Mouse (Mus musculus): ENCODE data around the gene Usp24. TPM values are rescaled to one million over a fixed set of nuclear protein-coding genes. Genes with fewer than 3 reads are reported as not detected.

Gene Usp24
- total and polyA plus RNA-seq, 3 experiments, result 27.0 to 40.8 (median 31.9) TPM

DNA sequence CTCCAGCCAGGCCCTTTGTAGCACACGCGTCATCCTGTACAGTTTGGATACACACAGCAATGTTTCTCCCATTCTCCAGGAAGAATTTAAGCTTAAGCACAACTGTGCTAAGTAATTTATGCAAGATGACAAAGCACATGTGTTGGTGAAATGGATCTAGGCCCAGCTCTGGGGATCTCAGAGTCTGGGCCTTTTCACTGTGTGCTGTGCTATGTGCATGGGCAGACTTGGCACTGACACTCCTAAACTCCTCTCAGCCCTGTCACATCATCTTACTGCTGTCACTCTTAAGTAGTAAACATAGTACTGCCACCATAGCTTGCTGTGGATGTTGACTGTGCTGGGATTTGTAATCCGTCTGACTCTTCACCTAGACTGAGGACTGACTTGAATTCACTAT is 106.6 kb downstream of the Usp24 start:
- Histone ChIP-seq H3K36me3 (ENCODE audit: control insufficient read depth in 1 of 2, insufficient read depth in 2 of 2, low read length in 2 of 2) (peaks cover 0 to 27% of the 10 kb centered on the region in 2 experiments; a peak in 2 of 4 replicates), H3K4me1 (ENCODE audit: control insufficient read depth in 1 of 2, insufficient read depth in 2 of 2, low read length in 2 of 2) (no peaks in the 10 kb centered on the region), H3K27me3 (ENCODE audit: control insufficient read depth in 1 of 2, insufficient read depth in 2 of 2, low read length in 2 of 2) (no peaks in the 10 kb centered on the region), H3K4me3 (ENCODE audit: control insufficient read depth in 1 of 2, insufficient read depth in 1 of 2, low read depth in 2 of 2, low read length in 2 of 2) (no peak overlapping the region), H3K9me3 (replicated peaks; ENCODE audit: insufficient read depth, low read length) (no peaks in the 10 kb centered on the region), H3K79me2 (ENCODE audit: control insufficient read depth, insufficient read depth, low read length, poor library complexity) (no peaks in the 10 kb centered on the region), H3K27ac (ENCODE audit: control insufficient read depth, low read depth, low read length) (no peak overlapping the region), H3K9ac (ENCODE audit: control insufficient read depth, low read depth, low read length, poor library complexity, severe bottlenecking) (no peak overlapping the region)
- TF ChIP-seq ELF1 (IDR thresholded peaks at IDR 0.05; ENCODE audit: low read depth, low read length), result no peak
- no peak for TF ChIP-seq MAZ (IDR thresholded peaks at IDR 0.05; ENCODE audit: low read depth, low read length)
- no peak for TF ChIP-seq SMC3 (IDR thresholded peaks at IDR 0.05; ENCODE audit: low read depth, low read length)
- no peak for TF ChIP-seq NRF1 (IDR thresholded peaks at IDR 0.05; ENCODE audit: insufficient read depth, low read depth, low read length, poor library complexity, severe bottlenecking)
- TF ChIP-seq USF2 (IDR thresholded peaks at IDR 0.05; ENCODE audit: borderline replicate concordance in 1 of 2, insufficient read depth in 1 of 2, low read depth in 1 of 2, low read length in 2 of 2), result no peak
- no peak for TF ChIP-seq ZKSCAN1 (IDR thresholded peaks at IDR 0.05; ENCODE audit: low read depth, low read length)
- no peak for DNase-seq (ENCODE audit: low read depth, low spot score)

DNA sequence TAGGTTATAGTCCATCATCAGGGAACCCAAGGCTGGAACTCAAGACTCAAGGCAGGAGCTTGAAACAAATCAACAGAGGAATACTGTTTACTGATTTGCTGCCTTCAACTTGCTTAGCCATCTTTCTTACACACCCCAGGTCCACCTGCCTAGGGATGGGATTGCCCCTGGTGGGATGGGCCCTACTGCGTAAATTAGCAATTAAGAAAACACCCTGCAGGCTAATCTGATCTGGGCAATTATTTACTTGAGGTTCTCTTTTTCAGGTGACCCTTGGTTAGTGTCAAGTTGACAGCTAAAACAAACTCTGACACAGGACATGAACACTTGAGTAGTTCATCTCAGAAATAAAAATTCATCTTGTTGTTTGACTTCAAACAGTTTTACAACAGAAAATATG is 108.5 kb downstream of the Usp24 start:
- no peaks in the 10 kb centered on the region for H3K27me3 ChIP-seq (ENCODE audit: control insufficient read depth in 1 of 2, insufficient read depth in 2 of 2, low read length in 2 of 2)
- H3K36me3 ChIP-seq (ENCODE audit: control insufficient read depth in 1 of 2, insufficient read depth in 2 of 2, low read length in 2 of 2), result peaks cover 0 to 17% of the 10 kb centered on the region in 2 experiments; a peak in 2 of 4 replicates
- no peak for TF ChIP-seq SIN3A (IDR thresholded peaks at IDR 0.05; ENCODE audit: low read length)
- TF ChIP-seq POLR2A (IDR thresholded peaks at IDR 0.05; ENCODE audit: control insufficient read depth in 1 of 2, insufficient read depth in 1 of 2, low read depth in 1 of 2, low read length in 2 of 2, poor library complexity in 1 of 2), result no peak
- H3K9ac ChIP-seq (ENCODE audit: control insufficient read depth, low read depth, low read length, poor library complexity, severe bottlenecking), result no peak overlapping the region
- H3K4me3 ChIP-seq (ENCODE audit: control insufficient read depth in 1 of 2, insufficient read depth in 1 of 2, low read depth in 2 of 2, low read length in 2 of 2), result no peak overlapping the region
- H3K27ac ChIP-seq (ENCODE audit: control insufficient read depth, low read depth, low read length), result no peak overlapping the region
- H3K9me3 ChIP-seq (replicated peaks; ENCODE audit: insufficient read depth, low read length), result no peaks in the 10 kb centered on the region
- DNase-seq (ENCODE audit: low read depth, low spot score), result no peak
- no peaks in the 10 kb centered on the region for H3K4me1 ChIP-seq (ENCODE audit: control insufficient read depth in 1 of 2, insufficient read depth in 2 of 2, low read length in 2 of 2)
- no peaks in the 10 kb centered on the region for H3K79me2 ChIP-seq (ENCODE audit: control insufficient read depth, insufficient read depth, low read length, poor library complexity)

DNA sequence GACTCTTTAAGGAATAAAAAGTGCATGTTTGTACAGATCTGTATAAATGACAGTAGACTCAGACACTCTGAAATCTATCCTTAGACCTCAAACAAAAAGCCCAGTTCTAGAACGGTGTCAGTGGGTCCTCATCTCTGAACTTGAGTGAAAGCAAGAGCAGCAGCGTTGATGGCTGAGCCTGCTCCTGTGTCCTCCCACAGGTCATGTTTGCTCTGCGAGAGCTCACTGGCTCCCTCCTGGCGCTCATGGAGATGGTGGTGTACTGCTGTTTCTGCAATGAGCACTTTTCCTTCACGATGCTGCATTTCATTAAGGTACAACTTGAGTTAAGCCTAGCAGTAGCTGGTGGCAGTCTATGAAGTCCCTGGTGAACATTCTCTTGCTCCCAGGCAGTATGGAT is 110.3 kb downstream of the Usp24 start:
- no peaks in the 10 kb centered on the region for H3K27me3 ChIP-seq (ENCODE audit: control insufficient read depth in 1 of 2, insufficient read depth in 2 of 2, low read length in 2 of 2)
- H3K36me3 ChIP-seq (ENCODE audit: control insufficient read depth in 1 of 2, insufficient read depth in 2 of 2, low read length in 2 of 2), result peaks cover 0 to 15% of the 10 kb centered on the region in 2 experiments; a peak in 2 of 4 replicates
- H3K79me2 ChIP-seq (ENCODE audit: control insufficient read depth, insufficient read depth, low read length, poor library complexity), result no peaks in the 10 kb centered on the region
- no peak overlapping the region for H3K9ac ChIP-seq (ENCODE audit: control insufficient read depth, low read depth, low read length, poor library complexity, severe bottlenecking)
- TF ChIP-seq POLR2AphosphoS5 (IDR thresholded peaks at IDR 0.05; ENCODE audit: borderline replicate concordance, low read depth, low read length) (no peak), EP300 (IDR thresholded peaks at IDR 0.05; ENCODE audit: low read depth in 1 of 2, low read length in 2 of 2) (no peak), RAD21 (IDR thresholded peaks at IDR 0.05; ENCODE audit: low read depth, low read length) (no peak), MAX (IDR thresholded peaks at IDR 0.05; ENCODE audit: low read length) (no peak), USF1 (IDR thresholded peaks at IDR 0.05; ENCODE audit: low read depth, low read length) (no peak), ELF1 (IDR thresholded peaks at IDR 0.05; ENCODE audit: low read depth, low read length) (no peak), ZMIZ1 (IDR thresholded peaks at IDR 0.05; ENCODE audit: low read depth, low read length) (no peak)
- DNase-seq (ENCODE audit: low read depth, low spot score), result no peak
- H3K4me1 ChIP-seq (ENCODE audit: control insufficient read depth in 1 of 2, insufficient read depth in 2 of 2, low read length in 2 of 2), result no peaks in the 10 kb centered on the region
- no peaks in the 10 kb centered on the region for H3K9me3 ChIP-seq (replicated peaks; ENCODE audit: insufficient read depth, low read length)
- no peak overlapping the region for H3K4me3 ChIP-seq (ENCODE audit: control insufficient read depth in 1 of 2, insufficient read depth in 1 of 2, low read depth in 2 of 2, low read length in 2 of 2)
- no peak overlapping the region for H3K27ac ChIP-seq (ENCODE audit: control insufficient read depth, low read depth, low read length)
